Mouse (Mus musculus): ENCODE data around the gene Polr3g. TPM values are rescaled to one million over a fixed set of nuclear protein-coding genes. Genes with fewer than 3 reads are reported as not detected.
"Not testable (repeated sequence)": the region's sequence is repeated elsewhere in the genome, so short reads cannot be mapped to it uniquely, and the experiment has no call there.

Gene Polr3g
- polyA plus RNA-seq, 1 experiment from 2014 or later = 18.8 TPM

- Histone ChIP-seq H3K4me1 (ENCODE audit: control insufficient read depth, insufficient read depth, low read length) (no peaks in the 10 kb centered on the region), H3K9me3 (ENCODE audit: control insufficient read depth, low read length) (no peaks in the 10 kb centered on the region), H3K4me3 (ENCODE audit: low read depth, low read length) (no peak overlapping the region), H3K36me3 (ENCODE audit: control insufficient read depth, insufficient read depth, low read length) (no peaks in the 10 kb centered on the region), H3K27me3 (replicated peaks; ENCODE audit: control insufficient read depth, insufficient read depth, low read length) (no peaks in the 10 kb centered on the region), H3K9ac (ENCODE audit: low read depth, low read length) (no peak overlapping the region), H3K4me2 (ENCODE audit: low read depth, low read length) (no peak overlapping the region), H3K27ac (replicated peaks; ENCODE audit: low read depth, low read length) (no peak overlapping the region)
- WGBS = 92% methylated on average over 5 of the region's 5 CpGs
- no peak for DNase-seq (ENCODE audit: low spot score)
- ATAC-seq (ENCODE audit: low read depth) = no peak
Observed at GRCm38 (mm10) chr13:81736606-81737005, 25.8 kb upstream of the Polr3g start.

GRCm38 (mm10) chr13:81730362-81730761, 19.5 kb upstream of the Polr3g start:
- no peak for ATAC-seq (ENCODE audit: low read depth)
- WGBS = 96% methylated on average over 1 of the region's 1 CpGs

DNA sequence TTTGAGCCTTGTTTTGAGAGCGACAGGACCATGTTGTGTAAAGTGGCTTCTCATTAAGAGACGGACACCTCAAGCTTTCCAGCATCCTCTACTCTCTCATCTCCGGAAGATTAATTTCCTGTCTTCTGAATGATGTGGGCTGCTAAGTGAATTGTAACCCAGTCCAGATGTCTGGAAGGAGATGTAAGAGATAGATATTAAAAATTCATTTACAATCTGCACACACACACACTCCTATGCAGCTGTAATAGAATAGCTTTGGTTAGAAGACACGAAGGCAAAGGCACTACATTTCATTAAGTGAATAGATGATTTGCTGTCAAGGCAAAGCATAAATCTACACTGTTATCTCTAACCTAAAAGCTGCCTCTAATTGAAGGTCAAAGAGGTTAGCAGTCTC, 18.3 kb upstream of the Polr3g start:
- ATAC-seq (ENCODE audit: low read depth) = no peak
- WGBS = 58% methylated on average over 4 of the region's 4 CpGs
- no peaks in the 10 kb centered on the region for H3K27me3 ChIP-seq (replicated peaks; ENCODE audit: control insufficient read depth, insufficient read depth, low read length)

More at GRCm38 (mm10) chr13:81730362-81730761, 19.5 kb upstream of the Polr3g start:
- Histone ChIP-seq H3K4me1 (ENCODE audit: control insufficient read depth, insufficient read depth, low read length) (no peaks in the 10 kb centered on the region), H3K27ac (replicated peaks; ENCODE audit: low read depth, low read length) (no peak overlapping the region), H3K4me2 (ENCODE audit: low read depth, low read length) (no peak overlapping the region), H3K27me3 (replicated peaks; ENCODE audit: control insufficient read depth, insufficient read depth, low read length) (no peaks in the 10 kb centered on the region), H3K9ac (ENCODE audit: low read depth, low read length) (no peak overlapping the region), H3K36me3 (ENCODE audit: control insufficient read depth, insufficient read depth, low read length) (no peaks in the 10 kb centered on the region), H3K9me3 (ENCODE audit: control insufficient read depth, low read length) (no peaks in the 10 kb centered on the region), H3K4me3 (ENCODE audit: low read depth, low read length) (no peak overlapping the region)
- no peak for DNase-seq (ENCODE audit: low spot score)

GRCm38 (mm10) chr13:81728141-81728540, 17.3 kb upstream of the Polr3g start:
- H3K4me2 ChIP-seq (ENCODE audit: low read depth, low read length); H3K27me3 ChIP-seq (replicated peaks; ENCODE audit: control insufficient read depth, insufficient read depth, low read length); H3K9ac ChIP-seq (ENCODE audit: low read depth, low read length); ATAC-seq (ENCODE audit: low read depth); H3K36me3 ChIP-seq (ENCODE audit: control insufficient read depth, insufficient read depth, low read length); H3K27ac ChIP-seq (replicated peaks; ENCODE audit: low read depth, low read length); H3K9me3 ChIP-seq (ENCODE audit: control insufficient read depth, low read length); DNase-seq (ENCODE audit: low spot score); H3K4me1 ChIP-seq (ENCODE audit: control insufficient read depth, insufficient read depth, low read length); H3K4me3 ChIP-seq (ENCODE audit: low read depth, low read length): not testable (repeated sequence)
- WGBS = 58% methylated on average over 12 of the region's 12 CpGs

More for the DNA sequence above, 18.3 kb upstream of the Polr3g start:
- Histone ChIP-seq H3K9ac (ENCODE audit: low read depth, low read length) (no peak overlapping the region), H3K4me2 (ENCODE audit: low read depth, low read length) (no peak overlapping the region), H3K4me1 (ENCODE audit: control insufficient read depth, insufficient read depth, low read length) (no peaks in the 10 kb centered on the region), H3K27ac (replicated peaks; ENCODE audit: low read depth, low read length) (no peak overlapping the region), H3K9me3 (ENCODE audit: control insufficient read depth, low read length) (no peaks in the 10 kb centered on the region), H3K4me3 (ENCODE audit: low read depth, low read length) (no peak overlapping the region), H3K36me3 (ENCODE audit: control insufficient read depth, insufficient read depth, low read length) (no peaks in the 10 kb centered on the region)
- DNase-seq (ENCODE audit: low spot score) = no peak

DNA sequence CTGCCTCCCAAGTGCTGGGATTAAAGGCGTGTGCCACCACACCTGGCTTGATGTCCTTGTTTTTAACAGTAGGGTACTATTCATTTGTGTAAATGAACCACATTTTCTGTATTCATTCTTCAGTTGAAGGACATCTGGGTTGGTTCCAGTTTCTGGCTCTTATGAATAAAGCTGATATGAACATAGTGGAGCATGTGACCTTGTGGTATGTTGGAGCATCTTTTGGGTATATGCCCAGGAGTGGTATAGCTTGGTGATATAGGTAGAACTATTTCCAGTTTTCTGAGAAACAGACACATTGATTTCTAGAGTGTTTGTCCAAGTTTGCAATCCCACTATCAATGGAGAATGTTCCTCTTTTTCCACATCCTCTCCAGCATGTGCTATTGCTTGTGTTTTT, 3.1 kb upstream of the Polr3g start:
- no peak for DNase-seq (ENCODE audit: low spot score)
- H3K9me3 ChIP-seq (ENCODE audit: control insufficient read depth, low read length) = no peaks in the 10 kb centered on the region
- H3K36me3 ChIP-seq (ENCODE audit: control insufficient read depth, insufficient read depth, low read length) = no peaks in the 10 kb centered on the region
- H3K4me1 ChIP-seq (ENCODE audit: control insufficient read depth, insufficient read depth, low read length) = peaks cover 5% of the 10 kb centered on the region; the same call in 1 of the 2 replicates
- no peak overlapping the region for H3K4me2 ChIP-seq (ENCODE audit: low read depth, low read length)
- 74% methylated on average over 1 of the region's 1 CpGs for WGBS
- no peak overlapping the region for H3K9ac ChIP-seq (ENCODE audit: low read depth, low read length)
- no peaks in the 10 kb centered on the region for H3K27me3 ChIP-seq (replicated peaks; ENCODE audit: control insufficient read depth, insufficient read depth, low read length)
- no peak overlapping the region for H3K27ac ChIP-seq (replicated peaks; ENCODE audit: low read depth, low read length)
- no peak for ATAC-seq (ENCODE audit: low read depth)
- H3K4me3 ChIP-seq (ENCODE audit: low read depth, low read length) = no peak overlapping the region

GRCm38 (mm10) chr13:81711546-81712371, 946 bp upstream of the Polr3g start:
- H3K27ac ChIP-seq (replicated peaks; ENCODE audit: low read depth, low read length) = peak overlapping the region; percentile 80
- peak overlapping the region; percentile 63 for H3K9ac ChIP-seq (ENCODE audit: low read depth, low read length)
- H3K9me3 ChIP-seq (ENCODE audit: control insufficient read depth, low read length) = no peaks in the 10 kb centered on the region
- DNase-seq (ENCODE audit: low spot score) (peak; percentile 26), ATAC-seq (ENCODE audit: low read depth) (peak; percentile 1; the same call in 1 of the 2 replicates)
- peak overlapping the region; percentile 91 for H3K4me2 ChIP-seq (ENCODE audit: low read depth, low read length)
- H3K4me1 ChIP-seq (ENCODE audit: control insufficient read depth, insufficient read depth, low read length) = peaks cover 5% of the 10 kb centered on the region; the same call in 1 of the 2 replicates
- H3K36me3 ChIP-seq (ENCODE audit: control insufficient read depth, insufficient read depth, low read length) = no peaks in the 10 kb centered on the region
- no peaks in the 10 kb centered on the region for H3K27me3 ChIP-seq (replicated peaks; ENCODE audit: control insufficient read depth, insufficient read depth, low read length)
- H3K4me3 ChIP-seq (ENCODE audit: low read depth, low read length) = peak overlapping the region; percentile 81
- WGBS = under 1% methylated on average over 24 of the region's 42 CpGs

DNA sequence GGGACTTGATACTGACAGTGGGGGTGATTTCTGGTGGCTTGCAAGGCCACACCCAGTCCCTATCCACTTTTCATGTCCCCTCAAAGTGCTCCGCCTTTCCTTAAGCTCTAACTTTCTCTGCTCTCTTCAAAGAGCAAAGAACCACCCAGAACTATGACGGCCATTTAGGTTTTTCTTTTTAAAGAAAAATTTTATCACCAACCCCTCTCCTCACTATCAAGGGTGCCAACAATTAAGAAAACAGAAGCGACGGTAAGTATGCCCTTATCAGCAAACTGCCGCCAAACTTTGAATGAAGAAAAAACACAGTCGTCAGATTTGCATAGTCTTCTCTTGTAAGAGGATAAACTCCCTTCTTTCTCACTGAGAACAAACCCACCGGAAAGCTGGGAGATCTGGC, 547 bp downstream of the Polr3g start:
- Histone ChIP-seq H3K9ac (ENCODE audit: low read depth, low read length) (peak overlapping the region; percentile 63), H3K4me1 (ENCODE audit: control insufficient read depth, insufficient read depth, low read length) (peaks cover 5% of the 10 kb centered on the region; the same call in 1 of the 2 replicates), H3K4me3 (ENCODE audit: low read depth, low read length) (peak overlapping the region; percentile 81), H3K27ac (replicated peaks; ENCODE audit: low read depth, low read length) (peak overlapping the region; percentile 80), H3K4me2 (ENCODE audit: low read depth, low read length) (peak overlapping the region; percentile 91), H3K9me3 (ENCODE audit: control insufficient read depth, low read length) (no peaks in the 10 kb centered on the region), H3K27me3 (replicated peaks; ENCODE audit: control insufficient read depth, insufficient read depth, low read length) (no peaks in the 10 kb centered on the region), H3K36me3 (ENCODE audit: control insufficient read depth, insufficient read depth, low read length) (no peaks in the 10 kb centered on the region)
- no peak for ATAC-seq (ENCODE audit: low read depth)
- no peak for DNase-seq (ENCODE audit: low spot score)
- 2% methylated on average over 7 of the region's 7 CpGs for WGBS

DNA sequence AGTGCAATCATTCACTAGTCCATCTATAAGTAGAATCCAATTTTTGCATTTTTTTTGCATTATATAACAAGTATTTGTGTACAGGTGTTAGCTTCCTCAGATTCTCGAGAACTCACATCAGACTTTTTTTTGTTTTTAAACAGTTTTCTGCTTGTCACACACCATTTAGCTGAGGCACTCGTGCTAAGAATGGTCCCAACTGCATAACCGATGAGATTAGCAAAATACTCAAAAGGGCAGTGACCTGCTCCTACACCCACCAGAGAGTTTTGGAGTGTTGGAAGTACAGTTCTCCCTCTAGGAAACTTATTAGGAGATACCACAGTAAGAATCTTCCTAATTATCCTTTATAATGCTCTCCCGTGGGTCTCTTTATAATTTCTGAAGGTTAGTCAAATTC, 1.0 kb downstream of the Polr3g start:
- Histone ChIP-seq H3K4me3 (ENCODE audit: low read depth, low read length) (peak overlapping the region; percentile 81), H3K4me1 (ENCODE audit: control insufficient read depth, insufficient read depth, low read length) (peaks cover 5% of the 10 kb centered on the region; the same call in 1 of the 2 replicates), H3K27ac (replicated peaks; ENCODE audit: low read depth, low read length) (no peak overlapping the region), H3K36me3 (ENCODE audit: control insufficient read depth, insufficient read depth, low read length) (no peaks in the 10 kb centered on the region), H3K9me3 (ENCODE audit: control insufficient read depth, low read length) (no peaks in the 10 kb centered on the region), H3K9ac (ENCODE audit: low read depth, low read length) (no peak overlapping the region; the same call in 1 of the 2 replicates), H3K27me3 (replicated peaks; ENCODE audit: control insufficient read depth, insufficient read depth, low read length) (no peaks in the 10 kb centered on the region), H3K4me2 (ENCODE audit: low read depth, low read length) (peak overlapping the region; percentile 91)
- DNase-seq (ENCODE audit: low spot score) (no peak), ATAC-seq (ENCODE audit: low read depth) (no peak)
- WGBS = 29% methylated on average over 4 of the region's 4 CpGs

- ATAC-seq (ENCODE audit: low read depth) (no peak), DNase-seq (ENCODE audit: low spot score) (no peak)
- Histone ChIP-seq H3K9ac (ENCODE audit: low read depth, low read length) (no peak overlapping the region), H3K4me1 (ENCODE audit: control insufficient read depth, insufficient read depth, low read length) (no peaks in the 10 kb centered on the region), H3K9me3 (ENCODE audit: control insufficient read depth, low read length) (no peaks in the 10 kb centered on the region), H3K27me3 (replicated peaks; ENCODE audit: control insufficient read depth, insufficient read depth, low read length) (no peaks in the 10 kb centered on the region), H3K4me3 (ENCODE audit: low read depth, low read length) (no peak overlapping the region), H3K36me3 (ENCODE audit: control insufficient read depth, insufficient read depth, low read length) (no peaks in the 10 kb centered on the region), H3K4me2 (ENCODE audit: low read depth, low read length) (no peak overlapping the region), H3K27ac (replicated peaks; ENCODE audit: low read depth, low read length) (no peak overlapping the region)
- whole genome bisulfite sequencing = 92% methylated on average over 5 of the region's 5 CpGs
Observed at GRCm38 (mm10) chr13:81706311-81706710, 4.5 kb downstream of the Polr3g start.

Data from embryonic facial prominence, embryonic 14.5 days (tissue).